Mouse (Mus musculus) limb, embryonic 11.5 days (tissue): Measurements from ENCODE around the gene Rgs12. TPM values are rescaled to one million over a fixed set of nuclear protein-coding genes. Genes with fewer than 3 reads are reported as not detected.

Experiments used
- ATAC-seq: fragments of 200-750 bp; cut with Nextera tagmentation; 2 replicates; pipeline ENCODE4 v1.8.0; 2017; ENCODE audit warnings: low read depth; ENCODE audit not compliant: insufficient number of reproducible peaks, low FRiP score, low TSS enrichment
- DNase-seq: peaks from one replicate; pipeline ENCODE4 v3.0.0-alpha.2; 2015; ENCODE audit warnings: low spot score
- H3K27ac ChIP-seq: fragments of 300-500 bp; sonication (generic); replicated peaks from 2 replicates; pipeline ENCODE4 v1.5.1; 2014; ENCODE audit warnings: low read depth, mild to moderate bottlenecking, low read length
- H3K27me3 ChIP-seq: fragments of 300-500 bp; sonication (generic); 2 replicates; pipeline ENCODE4 v1.6.1; 2014; ENCODE audit warnings: mild to moderate bottlenecking, low read length, mixed read lengths; ENCODE audit not compliant: control insufficient read depth, insufficient read depth
- H3K36me3 ChIP-seq: fragments of 300-500 bp; sonication (generic); 2 replicates; pipeline ENCODE4 v1.6.1; 2014; ENCODE audit warnings: mild to moderate bottlenecking, low read length, moderate library complexity, mixed read lengths; ENCODE audit not compliant: control insufficient read depth, insufficient read depth
- H3K4me1 ChIP-seq: fragments of 300-500 bp; sonication (generic); 2 replicates; pipeline ENCODE4 v1.6.1; 2014; ENCODE audit warnings: low read length, mixed read lengths; ENCODE audit not compliant: control insufficient read depth, insufficient read depth
- H3K4me2 ChIP-seq: fragments of 300-500 bp; sonication (generic); 2 replicates; pipeline ENCODE4 v1.6.1; 2014; ENCODE audit warnings: low read depth, mild to moderate bottlenecking, moderate library complexity; ENCODE audit not compliant: severe bottlenecking
- H3K4me3 ChIP-seq: fragments of 300-500 bp; sonication (generic); 2 replicates; pipeline ENCODE4 v1.5.1; 2014; ENCODE audit warnings: low read depth, low read length
- H3K9ac ChIP-seq: fragments of 300-500 bp; sonication (generic); 2 replicates; pipeline ENCODE4 v1.6.1; 2014; ENCODE audit warnings: mild to moderate bottlenecking, low read length
- H3K9me3 ChIP-seq: fragments of 300-500 bp; sonication (generic); 2 replicates; pipeline ENCODE4 v1.6.1; 2016; ENCODE audit warnings: low read length; ENCODE audit not compliant: control insufficient read depth
- WGBS: fragments of 180-500 bp; shearing (Covaris S2); extraction: QIAGEN DNeasy Blood & Tissue Kit; methylation state at CpG from one replicate; pipeline ENCODE4 v1.1.7; 2014; 5-methylcytosine and 5-hydroxymethylcytosine counted together
- polyA plus RNA-seq: library from polyadenylated mRNA; unstranded; fragments of >200 nt; fragmentation: Nextera tagmentation; extraction: Ambion mirVana; gene quantifications from 2 replicates; pipeline ENCODE4 v1.2.1, GENCODE M21; 2014

Rgs12 gene
- polyA plus RNA-seq, 1 experiment from 2014 or later: 38.7 TPM

GRCm38 (mm10) chr5:34981734-34982133 is 32.5 kb downstream of the Rgs12 start:
- Histone ChIP-seq H3K9me3 (no peaks in the 10 kb centered on the region), H3K4me3 (no peak overlapping the region), H3K4me2 (no peak overlapping the region), H3K27me3 (no peaks in the 10 kb centered on the region), H3K4me1 (no peaks in the 10 kb centered on the region), H3K9ac (no peak overlapping the region), H3K36me3 (peaks cover 17% of the 10 kb centered on the region; the same call in 1 of the 2 replicates), H3K27ac (no peak overlapping the region)
- ATAC-seq (no peak), DNase-seq (no peak)
- 50% methylated on average over 3 of the region's 3 CpGs for WGBS

- ATAC-seq (no peak), DNase-seq (no peak)
- H3K9ac ChIP-seq: no peak overlapping the region
- H3K4me3 ChIP-seq: no peak overlapping the region
- H3K27me3 ChIP-seq: no peaks in the 10 kb centered on the region
- H3K36me3 ChIP-seq: peaks cover 11% of the 10 kb centered on the region; the same call in 1 of the 2 replicates
- no peak overlapping the region for H3K27ac ChIP-seq
- no peak overlapping the region for H3K4me2 ChIP-seq
- H3K9me3 ChIP-seq: no peaks in the 10 kb centered on the region
- no peaks in the 10 kb centered on the region for H3K4me1 ChIP-seq
- WGBS: 71% methylated on average over 2 of the region's 2 CpGs
Observed at GRCm38 (mm10) chr5:34984933-34985332, 35.7 kb downstream of the Rgs12 start.

- Histone ChIP-seq H3K4me1 (no peaks in the 10 kb centered on the region), H3K27me3 (no peaks in the 10 kb centered on the region), H3K4me3 (no peak overlapping the region), H3K9ac (no peak overlapping the region), H3K27ac (no peak overlapping the region), H3K36me3 (peaks cover 9% of the 10 kb centered on the region; the same call in 1 of the 2 replicates), H3K4me2 (no peak overlapping the region), H3K9me3 (no peaks in the 10 kb centered on the region)
- DNase-seq (peak; percentile 81), ATAC-seq (no peak)
- 42% methylated on average over 2 of the region's 2 CpGs for WGBS
Observed at GRCm38 (mm10) chr5:34985867-34986266, 36.6 kb downstream of the Rgs12 start.

GRCm38 (mm10) chr5:34987396-34987795 is 38.2 kb downstream of the Rgs12 start:
- H3K9me3 ChIP-seq: no peaks in the 10 kb centered on the region
- H3K36me3 ChIP-seq: peaks cover 9% of the 10 kb centered on the region; the same call in 1 of the 2 replicates
- no peak overlapping the region for H3K4me3 ChIP-seq
- 78% methylated on average over 2 of the region's 2 CpGs for WGBS
- ATAC-seq (no peak), DNase-seq (no peak)
- no peak overlapping the region for H3K9ac ChIP-seq
- H3K4me2 ChIP-seq: no peak overlapping the region
- H3K27ac ChIP-seq: no peak overlapping the region
- H3K27me3 ChIP-seq: no peaks in the 10 kb centered on the region
- no peaks in the 10 kb centered on the region for H3K4me1 ChIP-seq

GRCm38 (mm10) chr5:34988690-34989089 is 39.4 kb downstream of the Rgs12 start:
- H3K4me2 ChIP-seq: no peak overlapping the region
- H3K4me1 ChIP-seq: no peaks in the 10 kb centered on the region
- H3K27me3 ChIP-seq: no peaks in the 10 kb centered on the region
- WGBS: 73% methylated on average over 5 of the region's 5 CpGs
- DNase-seq (no peak), ATAC-seq (no peak)
- H3K4me3 ChIP-seq: no peak overlapping the region
- no peak overlapping the region for H3K27ac ChIP-seq
- H3K9ac ChIP-seq: no peak overlapping the region
- peaks cover 9% of the 10 kb centered on the region; the same call in 1 of the 2 replicates for H3K36me3 ChIP-seq
- H3K9me3 ChIP-seq: no peaks in the 10 kb centered on the region

- no peak overlapping the region for H3K9ac ChIP-seq
- no peaks in the 10 kb centered on the region for H3K27me3 ChIP-seq
- H3K36me3 ChIP-seq: peaks cover 4% of the 10 kb centered on the region; the same call in 1 of the 2 replicates
- H3K4me1 ChIP-seq: no peaks in the 10 kb centered on the region
- H3K4me3 ChIP-seq: no peak overlapping the region
- 0 out of 2 replicates have a peak overlapping the region, but pooled peaks have one; percentile 21 for H3K27ac ChIP-seq
- DNase-seq (no peak), ATAC-seq (no peak)
- WGBS: 66% methylated on average over 12 of the region's 12 CpGs
- H3K9me3 ChIP-seq: no peaks in the 10 kb centered on the region
- no peak overlapping the region for H3K4me2 ChIP-seq
Observed at GRCm38 (mm10) chr5:34989321-34989772, 40.1 kb downstream of the Rgs12 start.

- Histone ChIP-seq H3K9me3 (no peaks in the 10 kb centered on the region), H3K27me3 (no peaks in the 10 kb centered on the region), H3K27ac (no peak overlapping the region), H3K4me2 (no peak overlapping the region; the same call in 1 of the 2 replicates), H3K9ac (no peak overlapping the region), H3K4me3 (no peak overlapping the region), H3K36me3 (0 out of 2 replicates have a peak, but pooled peaks cover 2% of the 10 kb centered on the region), H3K4me1 (no peaks in the 10 kb centered on the region)
- 50% methylated on average over 3 of the region's 3 CpGs for WGBS
- ATAC-seq: no peak
- DNase-seq: no peak
Observed at GRCm38 (mm10) chr5:34998754-34999153, 49.5 kb downstream of the Rgs12 start.

GRCm38 (mm10) chr5:34999281-34999680 is 50.0 kb downstream of the Rgs12 start:
- WGBS: 71% methylated on average over 6 of the region's 6 CpGs
- H3K4me1 ChIP-seq: no peaks in the 10 kb centered on the region
- no peak for DNase-seq
- H3K9ac ChIP-seq: no peak overlapping the region
- H3K27ac ChIP-seq: no peak overlapping the region
- no peak for ATAC-seq
- H3K27me3 ChIP-seq: no peaks in the 10 kb centered on the region
- H3K9me3 ChIP-seq: no peaks in the 10 kb centered on the region
- H3K36me3 ChIP-seq: 0 out of 2 replicates have a peak, but pooled peaks cover 2% of the 10 kb centered on the region
- no peak overlapping the region for H3K4me3 ChIP-seq
- H3K4me2 ChIP-seq: no peak overlapping the region

GRCm38 (mm10) chr5:35000323-35000722 is 51.1 kb downstream of the Rgs12 start:
- DNase-seq: no peak
- Histone ChIP-seq H3K9me3 (no peaks in the 10 kb centered on the region), H3K4me1 (no peaks in the 10 kb centered on the region), H3K27me3 (no peaks in the 10 kb centered on the region), H3K27ac (no peak overlapping the region), H3K4me2 (no peak overlapping the region), H3K9ac (no peak overlapping the region), H3K36me3 (no peaks in the 10 kb centered on the region), H3K4me3 (no peak overlapping the region)
- ATAC-seq: no peak
